Mouse (Mus musculus) layer of hippocampus, adult 2 months (tissue): ENCODE data around the gene Hapln4. TPM values are rescaled to one million over a fixed set of nuclear protein-coding genes. Genes with fewer than 3 reads are reported as not detected.

Experiments
- DNase-seq, 2 experiments: peaks; one replicate each; pipeline ENCODE4 v3.0.0; 2022; ENCODE audit warnings: low spot score in 2 of 2
- H3K27ac ChIP-seq: fragments of 200-600 bp; 2 replicates; pipeline ENCODE4 v1.8.1; 2022
- H3K4me3 ChIP-seq: fragments of 200-600 bp; 2 replicates; pipeline ENCODE4 v1.8.1; 2022; ENCODE audit warnings: mild to moderate bottlenecking
- CTCF ChIP-seq: fragments of 200-600 bp; conservative IDR thresholded peaks from 2 replicates; pipeline ENCODE4 v1.8.1; 2022; ENCODE audit warnings: antibody characterized with exemption, mild to moderate bottlenecking, moderate library complexity
- microRNA-seq, 2 experiments: library from miRNA; unstranded; fragments of <30 nt; microRNA quantifications; one replicate each; pipeline ENCODE4 v1.2.0; 2021
- total RNA-seq, 2 experiments: library from RNA; stranded (reverse); gene quantifications; 2 replicates each; pipeline ENCODE4 v1.2.3; 2021

The Hapln4 gene
- total RNA-seq, 2 experiments from 2014 or later: 89.0 to 99.7 TPM

GRCm38 (mm10) chr8:70134086-70134485 lies 50.8 kb downstream of the Hapln4 start:
- Histone ChIP-seq H3K4me3 (no peak overlapping the region), H3K27ac (no peak overlapping the region)
- no peak for TF ChIP-seq CTCF
- no peak for DNase-seq

DNA sequence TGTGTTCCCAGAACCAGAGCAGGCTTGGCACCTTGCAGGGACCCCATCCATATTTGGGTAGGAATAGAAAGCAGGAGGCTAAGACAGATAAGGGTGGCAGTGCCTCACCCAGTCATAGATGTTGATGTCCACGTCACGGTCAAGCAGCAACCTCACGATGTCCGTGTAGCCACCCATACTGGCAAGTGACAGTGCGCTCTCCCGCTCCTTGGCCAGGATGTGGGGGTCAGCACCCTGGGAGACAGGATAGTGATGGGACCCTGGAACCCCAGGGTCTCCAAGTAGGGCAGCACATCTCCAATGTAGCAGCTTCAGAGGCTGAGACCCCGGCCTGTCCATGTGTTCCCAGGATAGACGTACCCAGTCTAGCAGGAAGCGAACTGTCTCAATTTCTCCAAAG lies 51.7 kb downstream of the Hapln4 start:
- Histone ChIP-seq H3K27ac (no peak overlapping the region), H3K4me3 (no peak overlapping the region)
- no peak for TF ChIP-seq CTCF
- DNase-seq: no peak

GRCm38 (mm10) chr8:70136591-70136990 lies 53.3 kb downstream of the Hapln4 start:
- no peak for TF ChIP-seq CTCF
- no peak overlapping the region for H3K27ac ChIP-seq

DNA sequence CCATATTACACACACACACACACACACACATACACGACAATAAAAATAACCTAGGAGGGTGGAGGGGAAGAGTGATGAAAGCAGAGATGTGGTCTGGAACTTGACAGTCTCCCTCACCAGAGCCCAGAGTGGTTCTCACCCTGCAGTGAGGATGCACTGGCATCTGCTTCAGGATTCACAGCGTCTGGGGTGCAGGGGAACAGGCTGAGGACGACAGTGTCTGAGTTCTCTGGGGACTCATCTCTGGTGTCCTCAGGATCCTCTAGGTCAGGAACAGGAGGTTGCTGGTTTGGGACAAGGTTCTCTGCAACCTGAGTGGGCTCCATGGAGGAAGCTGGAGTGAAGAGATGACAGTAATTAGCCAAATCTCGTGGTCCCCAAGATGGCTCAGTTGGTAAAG lies 54.6 kb downstream of the Hapln4 start:
- DNase-seq: no peak
- H3K27ac ChIP-seq: peak overlapping the region; percentile 88
- no peak for TF ChIP-seq CTCF
- peak overlapping the region; percentile 65 for H3K4me3 ChIP-seq

More at GRCm38 (mm10) chr8:70136591-70136990, 53.3 kb downstream of the Hapln4 start:
- H3K4me3 ChIP-seq: no peak overlapping the region
- no peak for DNase-seq

GRCm38 (mm10) chr8:70139026-70139857 lies 56.0 kb downstream of the Hapln4 start, which contains the start of the genes Rfxank, Borcs8 and Mef2b:
Gene Rfxank (minus strand): TSS chr8:70139154.
Gene Borcs8 (plus strand): TSS chr8:70139499.
Gene Mef2b (plus strand): TSS chr8:70139711.
- DNase-seq: peak; percentile 97 to 99
- peak; percentile 46 for TF ChIP-seq CTCF
- peak within 1 kb of the TSS; percentile 88 for H3K27ac ChIP-seq
- H3K4me3 ChIP-seq: peak within 1 kb of the TSS; percentile 82

GRCm38 (mm10) chr8:70139981-70140380 lies 56.7 kb downstream of the Hapln4 start:
- peak overlapping the region; percentile 81 for H3K27ac ChIP-seq
- TF ChIP-seq CTCF: no peak; the same call in 1 of the 2 replicates
- H3K4me3 ChIP-seq: peak overlapping the region; percentile 82
- no peak for DNase-seq

Small RNAs within 50 kb of the gene (microRNA-seq; reads per million reads assigned to microRNA genes)
- 8.0 to 15.8 reads per million in 2 experiments for gene Mir7066

Other genes with a start within 250 kb of the Hapln4 start
- gene Cilp2, start 195.8 kb upstream of the Hapln4 start, total RNA-seq: under 1 TPM; 0.69 to 0.72 TPM
- gene Tssk6, start 181.3 kb upstream of the Hapln4 start, total RNA-seq: under 1 TPM in 1 of 2 experiments, not detected in 1; 0.64 TPM
- 100 to 1,000 TPM; 154 to 157 TPM for gene Ndufa13, start 180.9 kb upstream of the Hapln4 start, total RNA-seq
- 10 to 100 TPM; 29.3 to 32.5 TPM for gene Yjefn3, start 180.7 kb upstream of the Hapln4 start, total RNA-seq
- 10 to 100 TPM; 29.7 to 32.4 TPM for gene Gatad2a, start 87.1 kb upstream of the Hapln4 start, total RNA-seq
- 10 to 100 TPM; 73.6 to 74.3 TPM for gene Mau2, start 40.7 kb upstream of the Hapln4 start, total RNA-seq
- 10 to 100 TPM; 56.1 to 56.9 TPM for gene Sugp1, start 40.6 kb upstream of the Hapln4 start, total RNA-seq
- 1 to 10 TPM; 3.1 to 7.4 TPM for gene Tm6sf2, start 10.5 kb upstream of the Hapln4 start, total RNA-seq
- gene Ncan, start 37.4 kb downstream of the Hapln4 start, total RNA-seq: 100 to 1,000 TPM; 146 to 158 TPM
- gene Nr2c2ap, start 47.9 kb downstream of the Hapln4 start, total RNA-seq: 10 to 100 TPM; 29.2 to 32.8 TPM
- gene Rfxank, start 55.7 kb downstream of the Hapln4 start, total RNA-seq: 10 to 100 TPM; 14.2 to 15.7 TPM
- 10 to 100 TPM; 50.2 to 50.8 TPM for gene Borcs8, start 56.0 kb downstream of the Hapln4 start, total RNA-seq
- under 1 TPM; 0.37 to 0.41 TPM for gene Mef2b, start 56.3 kb downstream of the Hapln4 start, total RNA-seq
- gene Tmem161a, start 88.9 kb downstream of the Hapln4 start, total RNA-seq: 10 to 100 TPM; 46.4 to 59.0 TPM
- gene Slc25a42, start 128.8 kb downstream of the Hapln4 start, total RNA-seq: 10 to 100 TPM; 43.9 to 44.0 TPM
- 100 to 1,000 TPM; 130 to 131 TPM for gene Sugp2, start 150.8 kb downstream of the Hapln4 start, total RNA-seq
- 10 to 100 TPM; 45.6 to 47.1 TPM for gene Armc6, start 151.0 kb downstream of the Hapln4 start, total RNA-seq
- 10 to 100 TPM; 87.7 to 90.5 TPM for gene Homer3, start 199.4 kb downstream of the Hapln4 start, total RNA-seq
- 10 to 100 TPM; 45.5 to 52.1 TPM for gene Ddx49, start 219.0 kb downstream of the Hapln4 start, total RNA-seq
- gene Cope, start 219.1 kb downstream of the Hapln4 start, total RNA-seq: 100 to 1,000 TPM; 139 to 157 TPM
- 100 to 1,000 TPM; 110 to 113 TPM for gene Cers1, start 232.3 kb downstream of the Hapln4 start, total RNA-seq
- 10 to 100 TPM; 12.1 to 14.4 TPM for gene Gdf1, start 246.4 kb downstream of the Hapln4 start, total RNA-seq